Mouse (Mus musculus): ENCODE results near the gene Csnk2a2.
A peak's percentile ranks its signal among the peaks of the same experiment; 100 is the strongest.

DNA sequence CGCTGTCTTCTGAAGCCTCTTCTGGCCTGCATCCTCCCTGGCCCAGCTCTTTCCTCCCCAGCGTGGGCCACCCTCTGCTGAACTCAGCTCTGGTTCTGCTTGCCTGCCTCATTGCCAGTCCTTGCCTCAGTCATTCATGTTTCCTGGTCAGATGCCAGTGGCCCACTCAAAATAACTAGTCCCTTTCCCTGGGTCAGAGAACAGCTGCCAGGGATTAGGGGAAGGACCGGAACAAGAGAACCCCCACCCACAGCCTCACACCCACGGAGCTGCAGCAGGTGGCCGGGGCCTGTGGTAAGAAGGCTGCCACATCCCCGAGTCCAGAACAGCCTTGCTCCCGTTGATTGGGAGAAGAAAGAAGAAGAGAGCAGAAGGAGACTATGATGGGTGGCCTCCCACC, 88.7 kb downstream of the Csnk2a2 start:
- TF ChIP-seq POLR2A (IDR thresholded peaks at IDR 0.05; ENCODE audit: insufficient read length, low read depth) (peak; percentile 43), TCF12 (IDR thresholded peaks at IDR 0.05; ENCODE audit: insufficient read depth, poor library complexity, severe bottlenecking) (peak; percentile 97), E2F4 (IDR thresholded peaks at IDR 0.05; ENCODE audit: insufficient read depth) (no peak), USF1 (IDR thresholded peaks at IDR 0.05; ENCODE audit: low read depth) (no peak), POLR2AphosphoS2 (IDR thresholded peaks at IDR 0.05; ENCODE audit: insufficient read length, low read depth) (no peak), CEBPB (IDR thresholded peaks at IDR 0.05; ENCODE audit: insufficient read depth, poor library complexity, severe bottlenecking) (peak; percentile 84; the same call in 1 of the 2 replicates), MAX (IDR thresholded peaks at IDR 0.05; ENCODE audit: low read depth) (no peak), REST (IDR thresholded peaks at IDR 0.05; ENCODE audit: insufficient read depth, insufficient read length) (no peak), SRF (IDR thresholded peaks at IDR 0.05; ENCODE audit: control insufficient read depth, insufficient read length, low read depth) (no peak)

All from myocyte (in vitro differentiated cells).